Mouse (Mus musculus): Measurements from ENCODE around the gene Zfp607b. TPM values are rescaled to one million over a fixed set of nuclear protein-coding genes. Genes with fewer than 3 reads are reported as not detected.

Zfp607b gene
- polyA plus RNA-seq (2021): 1.1 TPM

DNA sequence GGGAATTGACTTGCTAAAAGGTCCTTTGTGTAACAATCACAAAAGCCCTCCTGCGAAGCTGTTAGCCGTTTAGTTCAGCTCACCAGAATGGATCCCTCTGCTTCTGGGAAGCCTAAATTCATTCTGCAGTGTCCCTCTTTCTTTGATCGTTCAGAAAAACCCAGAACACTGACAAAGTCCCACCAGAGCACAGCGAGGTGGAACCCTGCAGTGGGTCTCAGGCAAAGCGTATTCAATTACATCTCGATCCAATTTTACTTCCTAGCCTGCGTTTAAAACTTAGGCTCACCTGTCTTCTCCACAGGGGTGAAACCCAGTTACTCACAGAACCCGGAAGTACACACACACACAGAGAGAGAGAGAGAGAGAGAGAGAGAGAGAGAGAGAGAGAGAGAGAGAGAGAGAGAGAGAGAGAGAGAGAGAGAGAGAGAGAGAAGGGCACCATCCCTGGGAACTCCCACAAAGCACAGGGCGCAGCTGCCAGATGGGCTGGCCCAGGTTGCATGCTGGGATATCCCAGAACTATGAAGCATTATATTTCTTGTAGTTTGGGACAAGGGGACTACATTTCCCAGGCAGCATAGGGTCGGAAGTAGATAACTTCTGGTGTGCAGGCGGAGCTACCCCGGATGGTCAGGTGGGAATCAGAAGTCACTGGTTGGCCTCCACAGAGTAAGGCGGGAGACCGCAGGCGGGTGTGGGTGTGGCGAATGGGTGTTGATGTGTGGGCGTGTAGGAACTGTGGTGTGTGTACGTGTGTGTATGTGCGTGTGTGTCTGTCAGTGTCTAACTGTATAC, at the start of gene Zfp607b:
Gene Zfp607b (plus strand): TSS at position 526 of the 798 bp plus-strand sequence.
- TF ChIP-seq CTCF (IDR thresholded peaks at IDR 0.05): no peak
- ATAC-seq (peak; percentile 99), DNase-seq (ENCODE audit: low read depth, low spot score) (peak; percentile 85)
- no peaks in the 10 kb centered on the region for H3K27me3 ChIP-seq
- CTCF ChIA-PET: interaction anchor here (0.9 to 1.3 kb wide), 4 partner anchors 10 to 58 kb away, joined by 3 to 5 read pairs (median 3); no protein-coding TSS in a partner anchor
- in situ Hi-C loops (cut with MboI; ENCODE audit: low pct_unique_long_range_greater_than_20kb): loop anchor here (5.0 kb wide), 1 partner anchor 37 kb away; the partner anchor contains the start of gene Ttc9b
- POLR2A ChIA-PET: interaction anchor here (1.4 kb wide), 1 partner anchor 97 kb away, joined by 3 read pairs; no protein-coding TSS in a partner anchor

DNA sequence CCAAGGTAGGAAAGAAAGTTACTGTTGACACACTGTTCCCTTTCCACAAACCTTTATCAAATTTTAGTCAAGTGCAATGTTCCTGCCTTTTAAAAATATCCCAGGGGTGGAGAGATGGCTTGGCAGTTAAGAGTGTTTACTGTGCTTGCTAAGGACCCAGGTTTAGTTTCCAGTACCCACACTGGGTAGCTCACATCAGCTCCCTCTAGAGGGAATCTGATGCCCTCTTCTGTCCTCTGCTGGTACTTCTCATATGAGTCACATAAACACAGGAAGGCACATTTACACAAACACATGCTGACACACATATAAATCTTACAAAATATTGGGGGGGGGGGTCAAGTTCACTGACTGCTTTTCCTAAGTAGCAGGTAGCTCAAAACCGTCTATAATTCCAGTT, 44.7 kb upstream of the Zfp607b start:
- in situ Hi-C loops (cut with MboI; ENCODE audit: low pct_unique_long_range_greater_than_20kb): no loop called here
- DNase-seq (ENCODE audit: low read depth, low spot score) (no peak), ATAC-seq (no peak)
- CTCF ChIA-PET: interaction anchor here (0.6 to 1.2 kb wide), 2 partner anchors 40 to 46 kb away, joined by 3 to 4 read pairs; no protein-coding TSS in a partner anchor
- TF ChIP-seq CTCF (IDR thresholded peaks at IDR 0.05): no peak
- POLR2A ChIA-PET: interaction anchor here (1.2 kb wide), 1 partner anchor 12 kb away, joined by 3 read pairs; no protein-coding TSS in a partner anchor
- H3K27me3 ChIP-seq: no peaks in the 10 kb centered on the region

- CTCF ChIA-PET: no interaction called here
- DNase-seq (ENCODE audit: low read depth, low spot score) (no peak), ATAC-seq (no peak)
- TF ChIP-seq CTCF (IDR thresholded peaks at IDR 0.05): no peak
- H3K27me3 ChIP-seq: no peaks in the 10 kb centered on the region
- in situ Hi-C loops (cut with MboI; ENCODE audit: low pct_unique_long_range_greater_than_20kb): no loop called here
- POLR2A ChIA-PET: no interaction called here
These were observed 42.6 kb upstream of the Zfp607b start for GRCm38 (mm10) chr7:27646516-27646915.

DNA sequence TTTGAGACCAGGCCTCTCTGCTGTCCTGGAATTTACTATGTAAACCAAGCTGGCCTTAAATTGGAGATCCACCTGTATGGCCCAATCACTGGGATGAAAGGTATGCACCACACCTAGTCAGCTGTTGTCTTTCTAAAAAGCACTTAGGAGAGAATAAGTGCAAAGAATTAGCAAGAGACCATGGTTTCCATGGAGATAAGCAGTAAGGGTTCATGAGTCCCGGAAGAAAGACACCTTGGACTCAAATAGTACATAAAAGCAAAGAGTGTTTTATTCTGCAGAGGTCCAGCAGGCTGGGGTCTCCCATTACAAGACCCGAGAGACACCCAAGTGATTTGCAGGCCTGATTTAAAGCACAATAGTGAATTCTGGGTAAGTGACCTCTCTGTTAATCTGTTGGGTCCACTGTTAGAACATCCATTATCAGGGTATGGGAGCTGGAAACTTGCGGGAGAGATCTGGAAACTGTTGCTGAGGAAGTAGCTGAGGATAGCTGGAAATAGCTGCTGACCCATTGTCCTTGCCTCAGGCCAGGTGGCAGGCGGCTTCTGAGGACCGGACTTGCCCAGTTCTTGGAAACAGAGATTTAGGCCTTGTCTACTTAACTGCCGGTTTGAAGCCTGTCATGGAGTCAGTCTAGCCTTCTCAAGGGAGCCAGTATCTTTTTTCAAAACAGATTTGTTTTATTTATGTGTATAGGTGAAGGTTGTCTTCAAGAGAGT, 41.7 kb upstream of the Zfp607b start:
- CTCF ChIA-PET: no interaction called here
- POLR2A ChIA-PET: no interaction called here
- ATAC-seq: no peak
- no peak for DNase-seq (ENCODE audit: low read depth, low spot score)
- TF ChIP-seq CTCF (IDR thresholded peaks at IDR 0.05): no peak
- in situ Hi-C loops (cut with MboI; ENCODE audit: low pct_unique_long_range_greater_than_20kb): no loop called here
- no peaks in the 10 kb centered on the region for H3K27me3 ChIP-seq

DNA sequence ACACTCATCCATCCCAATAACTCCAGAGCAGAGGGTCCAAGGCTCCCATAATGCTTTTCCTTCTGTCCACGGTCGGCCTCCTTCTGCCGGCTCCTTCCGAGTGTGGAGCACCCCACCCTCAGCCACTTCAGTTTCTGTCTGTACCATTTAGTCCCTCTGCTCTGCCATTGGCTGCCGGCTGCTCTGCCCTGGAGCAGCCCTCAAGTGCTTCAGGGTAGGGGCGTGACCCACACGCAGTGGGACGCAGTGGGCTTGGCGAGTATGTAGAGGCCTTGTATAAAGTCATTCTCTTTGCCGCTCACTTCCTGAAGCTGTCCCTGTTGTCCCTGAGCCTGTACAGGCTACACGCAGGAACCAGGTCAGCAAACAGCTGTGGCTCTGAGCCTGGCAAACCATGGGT, 39.4 kb upstream of the Zfp607b start:
- in situ Hi-C loops (cut with MboI; ENCODE audit: low pct_unique_long_range_greater_than_20kb): loop anchor here (5.0 to 10.0 kb wide), 2 partner anchors 38 to 75 kb away; partner anchors contain the start of gene Zfp607b
- ChIA-PET POLR2A (no interaction called here), CTCF (no interaction called here)
- DNase-seq (ENCODE audit: low read depth, low spot score) (no peak), ATAC-seq (no peak)
- peaks cover 8% of the 10 kb centered on the region for H3K27me3 ChIP-seq
- TF ChIP-seq CTCF (IDR thresholded peaks at IDR 0.05): no peak

DNA sequence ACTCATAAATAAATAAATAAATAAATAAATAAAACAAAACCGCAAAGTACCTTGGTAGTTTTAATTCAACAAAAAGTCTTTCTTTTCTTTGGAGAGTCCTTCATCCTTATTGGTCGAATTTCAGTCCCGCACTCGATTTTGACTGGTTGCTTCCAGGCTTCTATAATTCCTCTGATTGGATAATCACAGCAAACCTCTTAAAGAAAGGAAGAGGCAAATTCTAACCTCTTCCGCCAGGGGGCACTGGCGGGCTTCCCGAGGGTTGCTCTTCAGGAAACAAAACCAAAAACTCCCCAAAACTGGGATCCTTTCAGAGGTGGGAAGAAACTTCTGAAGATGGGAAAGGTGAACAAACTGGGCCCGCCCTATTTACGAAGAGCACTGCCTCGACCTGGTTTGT, 38.2 kb upstream of the Zfp607b start:
- CTCF ChIA-PET: no interaction called here
- DNase-seq (ENCODE audit: low read depth, low spot score) (peak; percentile 37), ATAC-seq (no peak)
- H3K27me3 ChIP-seq: peaks cover 11% of the 10 kb centered on the region
- POLR2A ChIA-PET: no interaction called here
- TF ChIP-seq CTCF (IDR thresholded peaks at IDR 0.05): no peak
- in situ Hi-C loops (cut with MboI; ENCODE audit: low pct_unique_long_range_greater_than_20kb): loop anchor here (5.0 to 10.0 kb wide), 2 partner anchors 36 to 74 kb away; partner anchors contain the start of gene Zfp607b

DNA sequence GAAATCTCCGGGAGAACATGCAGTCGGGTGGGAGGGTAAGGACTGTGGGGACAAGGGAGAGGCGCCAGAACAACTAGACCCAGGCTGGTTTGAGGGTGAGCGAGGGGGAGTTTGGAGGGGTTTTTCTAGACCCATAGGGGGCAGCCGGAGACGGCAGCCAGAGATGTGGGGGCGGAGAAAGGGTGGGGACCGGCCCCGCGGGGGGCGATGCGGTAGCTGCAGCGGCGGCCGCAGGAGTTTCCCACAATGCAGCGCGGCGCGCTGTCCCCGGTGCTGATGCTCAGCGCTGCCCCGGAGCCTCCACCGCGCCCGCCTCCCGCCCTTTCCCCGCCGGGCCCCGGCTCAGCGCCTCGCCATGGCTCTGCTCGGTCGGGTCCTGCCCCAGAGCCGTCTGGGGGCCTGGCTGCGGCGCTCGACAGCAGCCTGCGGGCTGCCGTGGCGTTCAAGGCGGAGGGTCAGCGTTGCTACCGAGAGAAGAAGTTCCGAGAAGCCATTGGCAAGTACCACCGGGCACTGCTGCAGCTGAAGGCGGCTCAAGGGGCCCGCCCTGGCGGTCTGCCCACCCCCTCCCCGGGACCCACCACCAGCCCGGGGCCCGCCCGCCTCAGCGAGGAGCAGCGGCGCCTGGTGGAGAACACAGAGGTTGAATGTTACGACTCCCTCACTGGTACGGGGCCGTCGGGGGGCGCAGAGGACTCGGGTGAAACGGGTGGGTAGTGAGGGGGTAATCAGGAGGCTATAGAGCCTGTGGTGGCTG, 35.3 kb upstream of the Zfp607b start, which contains the start of gene Ttc9b:
Gene Ttc9b (plus strand): TSS at position 235 of the 757 bp plus-strand sequence.
- no peak for TF ChIP-seq CTCF (IDR thresholded peaks at IDR 0.05)
- ATAC-seq: no peak
- H3K27me3 ChIP-seq: peaks cover 11% of the 10 kb centered on the region
- DNase-seq (ENCODE audit: low read depth, low spot score): no peak
- in situ Hi-C loops (cut with MboI; ENCODE audit: low pct_unique_long_range_greater_than_20kb): loop anchor here (5.0 to 10.0 kb wide), 2 partner anchors 33 to 71 kb away; partner anchors contain the start of gene Zfp607b
- POLR2A ChIA-PET: no interaction called here
- CTCF ChIA-PET: interaction anchor here (1.1 to 1.3 kb wide), 4 partner anchors 10 to 45 kb away, joined by 3 read pairs; partner anchors contain the start of gene Zfp607b

GRCm38 (mm10) chr7:27654607-27655276, 34.4 kb upstream of the Zfp607b start:
- peaks cover 11% of the 10 kb centered on the region for H3K27me3 ChIP-seq
- in situ Hi-C loops (cut with MboI; ENCODE audit: low pct_unique_long_range_greater_than_20kb): loop anchor here (5.0 to 10.0 kb wide), 2 partner anchors 33 to 70 kb away; partner anchors contain the start of gene Zfp607b
- DNase-seq (ENCODE audit: low read depth, low spot score) (no peak), ATAC-seq (no peak)
- CTCF ChIA-PET: interaction anchor here (1.1 to 1.3 kb wide), 6 partner anchors 9 to 45 kb away, joined by 3 read pairs; partner anchors contain the start of genes Map3k10 and Zfp607b
- no peak for TF ChIP-seq CTCF (IDR thresholded peaks at IDR 0.05)
- POLR2A ChIA-PET: no interaction called here

DNA sequence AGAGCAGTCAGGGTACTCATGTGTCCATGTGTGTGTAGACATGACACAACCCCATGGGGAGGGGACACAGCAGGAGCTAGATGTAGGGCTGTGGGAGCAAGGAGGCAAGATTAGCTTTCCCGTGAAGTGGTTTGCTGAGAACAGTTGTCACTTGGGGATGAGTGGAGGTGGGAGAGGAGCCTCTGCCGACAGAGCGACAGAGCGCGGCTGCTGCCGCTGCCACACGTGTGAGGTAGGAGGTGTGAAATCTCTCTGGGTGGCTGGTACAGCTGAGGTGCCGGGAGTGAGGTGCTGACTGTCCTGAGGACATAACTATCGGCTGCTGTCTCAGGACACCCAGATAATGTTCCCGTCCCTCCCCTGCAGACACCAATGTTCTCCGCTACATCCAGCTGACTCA, 33.6 kb upstream of the Zfp607b start:
- ChIA-PET CTCF (interaction anchor here (1.2 to 1.3 kb wide), 4 partner anchors 8 to 34 kb away, joined by 3 read pairs; partner anchors contain the start of genes Map3k10 and Zfp607b), POLR2A (no interaction called here)
- DNase-seq (ENCODE audit: low read depth, low spot score) (no peak), ATAC-seq (no peak)
- in situ Hi-C loops (cut with MboI; ENCODE audit: low pct_unique_long_range_greater_than_20kb): loop anchor here (10.0 kb wide), 1 partner anchor 69 kb away; no protein-coding TSS in a partner anchor
- peaks cover 11% of the 10 kb centered on the region for H3K27me3 ChIP-seq
- TF ChIP-seq CTCF (IDR thresholded peaks at IDR 0.05): no peak

All from Patski (cell line).